Mouse (Mus musculus) left cerebral cortex, adult 18-20 months (tissue): ENCODE data around the gene Larp6. TPM values are rescaled to one million over a fixed set of nuclear protein-coding genes. Genes with fewer than 3 reads are reported as not detected.

Experiments
- DNase-seq, 2 experiments: peaks; one replicate each; pipeline ENCODE4 v3.0.0; 2021 to 2022; ENCODE audit warnings: low spot score in 2 of 2, mixed read lengths in 1 of 2
- total RNA-seq, 2 experiments: library from RNA; stranded (reverse); gene quantifications; 2 replicates each; pipeline ENCODE4 v1.2.3; 2021

Larp6 gene
- total RNA-seq, 2 experiments from 2014 or later, result 37.6 to 41.6 TPM

DNA sequence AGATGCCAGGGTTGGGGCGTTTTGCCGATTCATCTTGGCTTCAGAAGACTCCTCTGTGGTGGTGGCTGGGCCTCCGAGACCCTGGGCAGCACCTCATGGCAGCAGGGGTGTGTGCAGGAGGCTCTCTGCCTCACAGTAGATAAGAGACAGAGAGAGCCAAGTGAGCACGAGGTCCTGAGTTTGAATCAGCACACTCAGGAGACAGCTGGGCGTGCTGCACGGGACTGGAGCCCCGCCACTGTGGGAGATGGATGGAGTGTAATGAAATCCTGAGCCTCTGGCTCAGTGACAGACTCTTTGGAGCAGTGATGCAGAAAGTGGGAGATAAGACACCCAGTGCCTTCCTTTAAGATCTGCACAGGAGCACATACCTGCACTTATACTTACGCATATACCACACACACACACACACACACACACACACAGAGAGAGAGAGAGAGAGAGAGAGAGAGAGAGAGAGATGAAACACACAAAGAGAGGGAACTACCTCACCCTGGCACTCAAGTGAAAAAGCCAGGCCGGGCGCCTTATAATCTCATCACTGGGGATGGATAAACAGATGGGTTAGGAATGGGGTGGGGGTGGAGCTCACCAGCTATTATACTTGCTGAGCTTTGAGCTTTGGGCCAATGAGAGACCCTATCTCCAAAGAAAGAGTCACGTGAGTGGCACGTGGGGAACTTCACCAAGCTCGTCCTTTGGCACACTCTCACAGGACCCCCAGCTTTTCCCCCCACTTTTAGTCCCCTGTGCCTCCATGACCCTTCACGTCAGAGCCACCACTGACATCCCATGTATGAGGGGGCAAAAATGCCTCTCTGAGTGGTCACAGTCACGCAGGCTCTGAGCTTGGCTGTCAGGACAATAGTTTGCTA, 44.3 kb downstream of the Larp6 start:
- DNase-seq, result no peak

DNA sequence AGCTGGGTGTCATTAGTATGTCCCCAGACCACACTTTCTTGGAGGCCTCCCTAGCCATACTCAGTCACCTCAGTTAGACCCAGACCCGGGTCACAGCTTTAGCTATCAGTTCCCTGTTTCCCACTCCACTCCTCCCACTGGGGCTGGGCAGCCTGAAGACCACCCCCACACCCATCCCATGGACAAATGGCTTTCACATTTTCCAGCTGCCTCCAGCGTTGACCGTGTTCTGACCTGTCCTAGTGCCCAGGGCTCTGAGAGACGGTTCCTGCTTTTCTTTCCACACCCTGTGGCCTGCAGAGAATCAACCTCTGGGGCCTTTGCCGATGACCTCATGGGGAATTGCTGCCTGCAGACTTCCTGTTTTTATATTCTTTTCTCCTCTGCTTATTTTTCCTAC, 45.0 kb downstream of the Larp6 start:
- no peak for DNase-seq

DNA sequence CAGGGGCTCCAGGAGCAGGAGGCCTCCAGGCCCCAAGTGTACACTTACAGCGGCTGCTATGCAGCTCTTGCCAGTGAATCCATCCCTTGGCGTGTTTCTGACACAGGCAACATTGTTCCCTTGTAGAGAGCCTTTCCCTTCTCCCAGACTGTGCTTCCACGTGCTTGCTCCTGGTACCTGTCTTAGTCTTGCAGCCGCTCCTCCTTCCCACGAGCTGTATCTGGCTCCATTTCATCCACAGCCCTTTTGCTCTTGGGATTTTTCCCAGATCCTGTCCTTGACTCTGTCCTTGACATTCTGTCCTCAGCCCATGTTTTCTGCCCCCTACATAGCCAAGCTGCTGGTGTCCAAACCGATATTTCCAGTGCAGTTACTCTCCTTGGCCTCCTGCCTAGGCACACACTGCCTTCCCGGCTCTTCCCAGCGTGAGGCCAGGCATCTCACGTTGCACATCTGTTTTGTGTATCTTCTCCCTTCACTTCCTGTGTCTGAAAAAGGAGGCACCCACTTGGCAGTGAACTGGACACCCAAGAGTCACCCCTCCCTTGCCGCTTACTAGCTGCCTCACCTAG, 46.7 kb downstream of the Larp6 start:
- no peak for DNase-seq

DNA sequence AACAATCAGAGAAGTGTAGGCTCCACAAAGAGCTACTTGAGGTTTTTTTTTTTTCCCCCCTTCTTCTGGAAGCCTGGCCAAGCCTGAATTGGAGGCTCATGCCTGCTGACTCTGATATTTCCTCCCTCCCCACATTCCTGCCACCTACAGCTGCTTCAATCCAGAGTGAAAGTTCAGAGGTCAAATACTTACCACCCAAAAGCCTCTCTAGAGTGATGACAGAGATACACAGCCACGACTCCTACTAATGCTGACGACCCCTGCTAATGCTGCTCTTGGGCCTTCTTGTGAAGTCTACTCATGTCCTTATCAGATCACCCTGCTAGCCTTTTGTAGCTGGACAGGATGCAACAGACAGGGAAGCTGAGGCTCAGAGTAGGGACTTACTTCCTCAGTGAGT, 52.4 kb downstream of the Larp6 start:
- no peak for DNase-seq

DNA sequence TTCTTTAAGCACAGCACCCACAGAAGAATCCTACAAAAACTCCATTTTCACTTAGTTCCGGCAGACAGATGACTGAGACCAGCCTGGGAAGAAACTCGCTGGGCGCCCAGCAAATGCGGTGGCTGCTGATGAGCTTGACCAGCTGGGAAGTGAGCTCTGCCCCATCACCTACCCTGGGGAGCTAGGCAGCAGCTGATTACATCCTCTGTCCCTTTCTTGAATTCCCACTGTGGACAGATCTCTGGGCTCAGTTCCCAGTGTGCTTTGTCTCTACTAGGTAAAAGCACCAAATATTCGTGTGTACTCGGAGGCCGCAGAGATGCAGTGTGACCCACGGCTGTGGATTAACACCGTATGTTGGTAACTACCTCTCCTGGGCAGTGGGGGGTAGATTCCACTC, 55.6 kb downstream of the Larp6 start:
- DNase-seq, result no peak

DNA sequence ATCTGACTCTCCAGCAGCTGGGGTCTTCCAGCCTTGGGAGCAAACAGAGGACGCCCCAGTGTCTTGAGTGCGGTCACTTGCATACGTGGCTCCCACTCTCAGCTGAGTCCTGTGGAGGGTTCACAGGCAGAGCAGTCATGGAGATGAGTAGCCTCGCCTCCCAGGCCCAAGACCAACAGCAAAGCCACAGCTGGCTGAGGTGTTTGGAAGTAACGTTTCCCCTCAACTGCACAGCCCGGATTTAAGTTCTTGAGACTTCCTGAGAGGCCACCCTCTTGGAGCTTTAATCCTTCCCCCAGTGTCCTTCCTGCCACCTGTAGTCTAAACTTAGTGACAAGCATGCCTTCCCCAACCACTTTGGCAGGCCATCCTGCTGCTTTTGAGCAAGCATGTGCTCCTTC, 56.9 kb downstream of the Larp6 start:
- DNase-seq, result no peak

DNA sequence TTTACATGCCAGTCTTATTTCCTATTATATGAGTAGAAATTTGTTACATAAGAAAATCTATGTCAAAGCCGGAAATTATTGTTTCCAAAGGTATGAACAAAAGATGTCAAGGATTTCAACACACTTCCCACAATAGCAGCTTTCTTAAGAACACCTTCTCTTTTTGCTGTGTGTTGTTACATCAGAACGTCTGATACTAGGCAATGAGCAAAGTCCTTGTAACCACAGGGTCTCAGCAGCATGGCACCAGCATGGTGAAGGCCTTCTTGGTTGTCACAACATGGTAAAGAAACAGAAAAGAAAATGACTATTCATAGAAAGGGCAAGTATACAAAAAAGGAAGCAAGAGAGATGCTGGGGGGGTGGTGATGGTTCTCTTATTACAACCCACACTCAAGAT, 60.9 kb downstream of the Larp6 start:
- no peak for DNase-seq

DNA sequence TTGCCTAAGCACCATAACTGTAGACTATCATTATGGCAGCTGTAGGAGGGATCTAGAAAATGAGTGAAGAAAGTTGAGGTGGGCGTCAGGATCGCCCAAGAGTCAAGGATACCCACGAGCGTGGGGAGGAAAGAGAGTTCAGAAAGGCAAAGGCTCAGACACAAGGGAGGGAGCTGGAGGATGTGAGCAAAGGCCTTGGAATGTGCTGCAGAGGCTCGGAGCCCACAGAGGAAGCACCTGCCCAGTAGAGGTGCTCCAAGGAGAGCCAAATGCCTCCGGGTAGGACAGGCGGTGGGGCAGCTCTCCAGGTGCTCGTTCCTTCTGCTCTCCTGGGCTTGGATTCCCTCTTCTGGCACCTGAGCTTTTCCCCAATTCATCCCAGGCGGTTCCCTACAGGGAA, 64.1 kb downstream of the Larp6 start:
- no peak for DNase-seq

DNA sequence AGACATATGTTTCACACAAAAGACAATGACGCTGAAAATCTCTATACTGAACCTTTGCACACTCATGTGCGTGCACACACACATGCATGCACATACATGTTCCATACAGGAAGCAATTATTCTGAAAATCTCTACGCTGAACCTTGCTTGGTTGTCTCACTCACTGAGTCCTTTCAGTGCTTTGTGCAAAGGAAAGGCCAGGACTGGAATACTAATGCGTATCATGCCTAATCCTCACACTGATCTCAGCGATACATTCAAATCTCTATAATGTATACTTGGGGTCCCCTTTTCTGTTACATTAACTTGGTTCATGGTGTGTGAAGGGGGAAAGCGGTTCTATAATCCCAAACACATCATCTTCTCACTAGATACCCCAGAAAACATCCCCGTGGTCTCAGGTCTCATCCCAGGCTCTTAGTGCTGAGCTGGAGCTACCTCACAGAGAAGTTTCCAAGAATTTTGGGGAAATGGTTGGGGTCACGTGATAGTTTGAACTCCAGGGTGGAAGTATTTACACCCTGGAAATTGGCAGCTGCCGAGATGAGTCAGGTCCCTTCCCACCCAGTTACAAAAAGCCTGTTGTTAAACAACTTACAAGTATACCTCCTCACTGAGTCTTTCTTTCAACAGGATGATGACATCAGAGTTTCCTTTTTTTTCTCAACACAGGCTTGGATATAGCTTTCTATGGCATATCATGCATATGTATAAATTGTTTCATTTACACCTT, 69.4 kb downstream of the Larp6 start:
- no peak for DNase-seq

DNA sequence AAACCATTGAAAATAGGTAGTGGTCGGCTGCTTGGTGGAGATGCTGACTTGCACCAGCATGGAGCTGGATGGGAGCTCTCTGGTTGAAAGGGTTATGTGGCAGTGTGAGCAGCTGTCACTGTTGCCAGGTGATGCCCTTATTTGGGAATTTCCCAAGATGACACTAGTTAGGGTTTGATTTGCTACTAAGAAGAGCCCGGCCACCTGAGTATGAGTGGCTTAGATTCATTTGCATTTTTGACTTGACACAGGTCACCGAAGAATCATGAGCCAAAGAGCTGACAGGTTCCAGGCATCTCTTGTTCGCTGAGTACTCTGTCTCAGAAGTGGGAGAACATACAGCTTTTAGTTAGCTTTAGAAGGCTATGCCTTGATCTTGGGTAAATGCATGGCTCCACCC, 72.3 kb downstream of the Larp6 start:
- no peak for DNase-seq

DNA sequence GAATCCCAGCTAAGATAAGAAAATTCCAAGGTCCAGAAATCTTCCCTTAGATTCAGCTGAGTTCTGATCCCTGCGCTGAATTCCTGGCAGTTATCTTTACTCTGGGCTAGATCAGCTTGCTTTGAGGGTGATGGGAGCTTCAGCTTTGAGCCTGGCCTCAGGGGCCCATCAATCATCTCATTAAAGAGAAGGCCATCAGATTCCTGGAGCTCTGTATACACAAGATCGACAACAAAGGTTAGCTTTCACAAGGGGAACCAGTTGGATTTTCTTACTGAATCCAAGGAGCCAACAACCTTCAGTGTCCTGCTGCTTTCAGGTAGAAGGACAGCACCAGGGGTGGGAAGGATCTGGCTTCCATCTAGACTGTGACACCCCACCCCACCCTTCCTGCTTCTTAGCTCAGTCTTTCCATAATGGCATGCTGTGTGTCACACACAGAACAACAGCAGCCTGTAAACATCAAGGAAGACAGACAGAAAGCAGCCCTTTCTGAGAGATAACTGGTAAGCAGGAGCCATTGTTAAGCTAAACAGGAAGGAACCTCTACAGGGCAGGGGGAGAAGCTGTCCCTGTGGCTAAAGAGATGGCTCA, 74.8 kb downstream of the Larp6 start:
- DNase-seq, result no peak

Other genes with a start within 250 kb of the Larp6 start
- 1 to 10 TPM; 4.3 to 5.6 TPM for gene Thsd4, start 190.9 kb upstream of the Larp6 start, total RNA-seq
- 10 to 100 TPM; 89.4 to 95.6 TPM for gene Lrrc49, start 24.8 kb upstream of the Larp6 start, total RNA-seq
- gene Uaca, start 81.6 kb downstream of the Larp6 start, total RNA-seq, result 1 to 10 TPM; 7.7 to 9.2 TPM